ENCODE assay signal across 8 mouse cellular contexts in the genomic region with DNA sequence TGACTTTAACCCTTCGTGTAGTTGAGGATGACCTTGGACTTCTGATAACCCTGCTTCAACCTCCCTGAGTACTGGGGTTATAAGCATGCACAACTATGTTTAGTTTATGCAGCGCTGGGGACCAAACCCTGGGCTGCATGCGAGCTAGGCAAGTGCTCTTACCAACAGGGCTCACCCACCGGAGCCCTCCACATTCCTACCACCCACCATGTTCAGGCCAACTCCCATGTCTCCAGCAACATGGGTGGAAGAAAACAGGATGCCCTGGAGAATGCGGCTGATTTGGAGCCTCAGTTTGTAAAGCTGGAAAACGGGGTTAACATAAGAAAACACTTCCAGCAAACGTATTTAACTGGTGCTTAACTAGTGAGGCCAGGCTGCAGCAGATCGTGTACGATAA. TPM values are rescaled to one million over a fixed set of nuclear protein-coding genes. Genes with fewer than 3 reads are reported as not detected.
DNase-seq lines count a peak whose midpoint lies in the region; ATAC-seq and TF ChIP-seq lines count a peak whose summit lies in the region.

No protein-coding gene starts in this region.

- TF ChIP-seq CTCF in testis, adult 2 months (IDR thresholded peaks at IDR 0.05; ENCODE audit: control insufficient read depth, insufficient read depth, insufficient replicate concordance, low read depth, low read length), result no peak

- no peak for TF ChIP-seq POLR2A in testis, adult 2 months (IDR thresholded peaks at IDR 0.05; ENCODE audit: control insufficient read depth, low read depth, low read length)

- peak overlapping the region; percentile 92 for H3K4me2 ChIP-seq in liver, embryonic 13.5 days

- no peak for ATAC-seq in liver, embryonic 13.5 days (ENCODE audit: low read depth)

- H3K9ac ChIP-seq in liver, embryonic 13.5 days, result peak overlapping the region; percentile 73

- H3K4me3 ChIP-seq in testis, adult 2 months (ENCODE audit: control insufficient read depth, low read depth, low read length), result peak overlapping the region; percentile 89
- H3K4me3 ChIP-seq in liver, embryonic 13.5 days (replicated peaks), result peak overlapping the region; percentile 69

- peaks cover 6% of the 10 kb centered on the region for H3K4me1 ChIP-seq in testis, adult 2 months (ENCODE audit: control insufficient read depth, insufficient read depth, low read length)
- peaks cover 57% of the 10 kb centered on the region for H3K4me1 ChIP-seq in liver, embryonic 13.5 days (replicated peaks)

- no peak overlapping the region for H3K27ac ChIP-seq in testis, adult 2 months (ENCODE audit: control insufficient read depth, insufficient read depth, low read depth, low read length)
- H3K27ac ChIP-seq in liver, embryonic 13.5 days, result no peak overlapping the region

- DNase-seq in embryo, embryonic 10.5 days (ENCODE audit: low spot score), result peak; percentile 31
- no peak for DNase-seq in embryo, embryonic 11 days
- DNase-seq in testis, postnatal 14 days (ENCODE audit: low spot score), result no peak
- DNase-seq in liver, embryonic 13.5 days, result no peak
- no peak for DNase-seq in ovary, postnatal 14 days (ENCODE audit: low spot score)
- DNase-seq in right cerebral cortex, adult 18-20 months, result no peak
- DNase-seq in B cell, adult 2 months, result no peak

- no peaks in the 10 kb centered on the region for H3K27me3 ChIP-seq in testis, adult 2 months (ENCODE audit: control insufficient read depth, insufficient read depth, low read length)
- peaks cover 8% of the 10 kb centered on the region for H3K27me3 ChIP-seq in liver, embryonic 13.5 days

- no peaks in the 10 kb centered on the region for H3K9me3 ChIP-seq in liver, embryonic 13.5 days (replicated peaks)

- no peaks in the 10 kb centered on the region for H3K36me3 ChIP-seq in testis, adult 2 months (ENCODE audit: control insufficient read depth, insufficient read depth, low read length)
- no peaks in the 10 kb centered on the region; the same call in 1 of the 2 replicates for H3K36me3 ChIP-seq in liver, embryonic 13.5 days

- WGBS in liver, embryonic 13.5 days (ENCODE audit: insufficient replicate concordance), result 16% methylated on average over 9 of the region's 9 CpGs

RNA-seq across cellular contexts. Expression of a gene that starts 0.7 kb away (rescaled TPM):
- polyA plus RNA-seq in testis, adult 2 months (2012; rRNA removed), result 7.2 and 8.8 TPM in 2 replicates
- 24.9 and 28.3 TPM in 2 replicates for polyA plus RNA-seq in liver, embryonic 13.5 days (2015; fragmentation: Nextera tagmentation; extraction: Ambion mirVana)

RNA-seq across cellular contexts. Expression of a gene that starts 4.8 kb away (rescaled TPM):
- 35.5 and 38.1 TPM in 2 replicates for polyA plus RNA-seq in testis, adult 2 months (2012; rRNA removed)
- 6.8 and 7.1 TPM in 2 replicates for polyA plus RNA-seq in liver, embryonic 13.5 days (2015; fragmentation: Nextera tagmentation; extraction: Ambion mirVana)

RNA-seq across cellular contexts. Expression of a gene that starts 31.4 kb away (rescaled TPM):
- 142 and 153 TPM in 2 replicates for polyA plus RNA-seq in testis, adult 2 months (2012; rRNA removed)
- polyA plus RNA-seq in liver, embryonic 13.5 days (2015; fragmentation: Nextera tagmentation; extraction: Ambion mirVana), result 17.7 and 21.0 TPM in 2 replicates

RNA-seq across cellular contexts. Expression of a gene that starts 49.7 kb away (rescaled TPM):
- not detected in 2 replicates for polyA plus RNA-seq in testis, adult 2 months (2012; rRNA removed)
- 0.38 TPM in 1 of 2 replicates, not detected in the other for polyA plus RNA-seq in liver, embryonic 13.5 days (2015; fragmentation: Nextera tagmentation; extraction: Ambion mirVana)
